Mouse (Mus musculus) neural tube, embryonic 10.5 days (tissue): ENCODE data around the gene Eif3m.

Experiments used
- DNase-seq: peaks from one replicate; pipeline ENCODE4 v3.0.0-alpha.2; 2017; ENCODE audit warnings: low spot score; ENCODE audit errors: extremely low spot score

The Eif3m gene

GRCm38 (mm10) chr2:105016192-105016966 is 501 bp downstream of the Eif3m start:
- DNase-seq, result no peak

- DNase-seq, result no peak
These were observed 9.6 kb downstream of the Eif3m start for GRCm38 (mm10) chr2:105007236-105007635.

GRCm38 (mm10) chr2:104996201-104996600 is 20.7 kb downstream of the Eif3m start:
- no peak for DNase-seq

- DNase-seq, result no peak
These were observed 22.4 kb downstream of the Eif3m start for GRCm38 (mm10) chr2:104994436-104994835.

DNA sequence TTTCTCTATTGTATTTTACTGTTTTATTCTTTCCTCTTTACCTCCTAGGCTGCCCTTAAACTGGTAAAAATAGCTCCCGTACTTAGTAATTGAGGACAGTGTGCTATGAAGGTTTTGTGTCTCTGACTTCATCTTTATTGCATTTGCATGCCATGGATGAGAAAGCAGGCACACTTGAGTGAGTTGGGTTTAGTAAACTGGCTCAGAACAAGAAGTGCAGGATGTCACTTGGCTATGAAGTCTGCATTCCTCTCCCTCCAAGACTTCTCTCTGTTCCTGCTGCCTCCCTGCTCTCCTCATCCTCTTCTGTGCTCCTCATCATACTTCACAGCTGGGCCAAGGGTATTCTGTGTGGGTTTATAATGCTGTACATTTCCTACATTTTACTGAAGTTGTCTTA is 27.9 kb downstream of the Eif3m start:
- no peak for DNase-seq

DNA sequence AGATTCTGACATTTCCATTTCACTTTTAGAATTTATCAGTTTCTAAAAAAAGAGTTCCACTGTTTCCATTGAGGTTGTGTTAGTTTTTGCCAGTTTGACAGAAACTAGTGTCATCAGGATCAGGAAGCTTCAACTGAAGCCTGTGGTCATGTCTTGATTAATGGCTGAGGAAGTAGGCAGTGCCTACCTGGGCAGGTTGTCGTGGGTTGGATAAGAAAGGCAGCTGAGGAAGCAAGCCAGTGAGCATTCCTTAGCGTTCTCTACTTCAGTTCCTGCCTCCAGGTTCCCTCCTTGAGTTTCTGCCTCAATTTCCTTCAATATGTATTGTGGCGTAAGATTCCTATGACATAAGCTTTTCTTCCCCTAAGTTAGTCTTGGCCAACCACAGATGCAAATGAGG is 31.1 kb downstream of the Eif3m start:
- no peak for DNase-seq

- DNase-seq, result no peak
These were observed 35.2 kb downstream of the Eif3m start for GRCm38 (mm10) chr2:104981712-104982111.

- DNase-seq, result no peak
These were observed 52.4 kb downstream of the Eif3m start for GRCm38 (mm10) chr2:104964492-104964891.
